Mouse (Mus musculus): ENCODE data around the gene Krt83. TPM values are rescaled to one million over a fixed set of nuclear protein-coding genes. Genes with fewer than 3 reads are reported as not detected.

Gene Krt83
- not detected for polyA plus RNA-seq (2014; fragmentation: Illumina TruSeq; extraction: RNeasy Lipid Tissue Mini Kit (QIAGEN cat#74804); ENCODE audit: low read depth, low replicate concordance)

GRCm38 (mm10) chr15:101491431-101491830 lies at the start of gene Krt83:
Krt83 (minus strand) TSS chr15:101491512.

GRCm38 (mm10) chr15:101532720-101533119 lies 41.4 kb upstream of the Krt83 start, which contains the start of gene Krt84:
Krt84 (minus strand) TSS chr15:101532820.

GRCm38 (mm10) chr15:101517161-101517560 lies 25.8 kb upstream of the Krt83 start, which contains the start of gene Gm49425:
Gm49425 (minus strand) TSS chr15:101517261.

GRCm38 (mm10) chr15:101472952-101473528 lies 18.3 kb downstream of the Krt83 start, which contains the start of gene Krt86:
Krt86 (plus strand) TSS chr15:101473478.

GRCm38 (mm10) chr15:101463651-101464050 lies 27.7 kb downstream of the Krt83 start, which contains the start of gene Krt81:
Krt81 (minus strand) TSS chr15:101463751.

GRCm38 (mm10) chr15:101447444-101447843 lies 43.9 kb downstream of the Krt83 start, which contains the start of gene Krt88:
Krt88 (plus strand) TSS chr15:101447744.

GRCm38 (mm10) chr15:101438555-101438954 lies 52.8 kb downstream of the Krt83 start, which contains the start of gene Krt87:
Krt87 (minus strand) TSS chr15:101438804.

Other genes with a start within 250 kb of the Krt83 start
- gene Nr4a1, start 237.2 kb downstream of the Krt83 start, polyA plus RNA-seq (2014; fragmentation: Illumina TruSeq; extraction: RNeasy Lipid Tissue Mini Kit (QIAGEN cat#74804); ENCODE audit: low read depth, low replicate concordance): 6.3 TPM
- 1.5 TPM for gene Atg101, start 207.2 kb downstream of the Krt83 start, polyA plus RNA-seq (2014; fragmentation: Illumina TruSeq; extraction: RNeasy Lipid Tissue Mini Kit (QIAGEN cat#74804); ENCODE audit: low read depth, low replicate concordance)
- gene 6030408B16Rik, start 198.3 kb downstream of the Krt83 start, polyA plus RNA-seq (2014; fragmentation: Illumina TruSeq; extraction: RNeasy Lipid Tissue Mini Kit (QIAGEN cat#74804); ENCODE audit: low read depth, low replicate concordance): not detected
- not detected for gene Krt80, start 121.3 kb downstream of the Krt83 start, polyA plus RNA-seq (2014; fragmentation: Illumina TruSeq; extraction: RNeasy Lipid Tissue Mini Kit (QIAGEN cat#74804); ENCODE audit: low read depth, low replicate concordance)
- not detected for gene Krt7, start 80.5 kb downstream of the Krt83 start, polyA plus RNA-seq (2014; fragmentation: Illumina TruSeq; extraction: RNeasy Lipid Tissue Mini Kit (QIAGEN cat#74804); ENCODE audit: low read depth, low replicate concordance)
- gene Krt87, start 52.7 kb downstream of the Krt83 start, polyA plus RNA-seq (2014; fragmentation: Illumina TruSeq; extraction: RNeasy Lipid Tissue Mini Kit (QIAGEN cat#74804); ENCODE audit: low read depth, low replicate concordance): not detected
- gene Krt88, start 43.8 kb downstream of the Krt83 start, polyA plus RNA-seq (2014; fragmentation: Illumina TruSeq; extraction: RNeasy Lipid Tissue Mini Kit (QIAGEN cat#74804); ENCODE audit: low read depth, low replicate concordance): not detected
- gene Krt81, start 27.8 kb downstream of the Krt83 start, polyA plus RNA-seq (2014; fragmentation: Illumina TruSeq; extraction: RNeasy Lipid Tissue Mini Kit (QIAGEN cat#74804); ENCODE audit: low read depth, low replicate concordance): not detected
- not detected for gene Krt86, start 18.0 kb downstream of the Krt83 start, polyA plus RNA-seq (2014; fragmentation: Illumina TruSeq; extraction: RNeasy Lipid Tissue Mini Kit (QIAGEN cat#74804); ENCODE audit: low read depth, low replicate concordance)
- gene Gm49425, start 25.7 kb upstream of the Krt83 start, polyA plus RNA-seq (2014; fragmentation: Illumina TruSeq; extraction: RNeasy Lipid Tissue Mini Kit (QIAGEN cat#74804); ENCODE audit: low read depth, low replicate concordance): not detected
- not detected for gene Krt84, start 41.3 kb upstream of the Krt83 start, polyA plus RNA-seq (2014; fragmentation: Illumina TruSeq; extraction: RNeasy Lipid Tissue Mini Kit (QIAGEN cat#74804); ENCODE audit: low read depth, low replicate concordance)
- gene Krt82, start 59.2 kb upstream of the Krt83 start, polyA plus RNA-seq (2014; fragmentation: Illumina TruSeq; extraction: RNeasy Lipid Tissue Mini Kit (QIAGEN cat#74804); ENCODE audit: low read depth, low replicate concordance): not detected
- not detected for gene Krt90, start 71.4 kb upstream of the Krt83 start, polyA plus RNA-seq (2014; fragmentation: Illumina TruSeq; extraction: RNeasy Lipid Tissue Mini Kit (QIAGEN cat#74804); ENCODE audit: low read depth, low replicate concordance)
- gene Krt75, start 82.4 kb upstream of the Krt83 start, polyA plus RNA-seq (2014; fragmentation: Illumina TruSeq; extraction: RNeasy Lipid Tissue Mini Kit (QIAGEN cat#74804); ENCODE audit: low read depth, low replicate concordance): not detected
- gene Gm5414, start 136.7 kb upstream of the Krt83 start, polyA plus RNA-seq (2014; fragmentation: Illumina TruSeq; extraction: RNeasy Lipid Tissue Mini Kit (QIAGEN cat#74804); ENCODE audit: low read depth, low replicate concordance): not detected
- gene Gm5478, start 155.9 kb upstream of the Krt83 start, polyA plus RNA-seq (2014; fragmentation: Illumina TruSeq; extraction: RNeasy Lipid Tissue Mini Kit (QIAGEN cat#74804); ENCODE audit: low read depth, low replicate concordance): not detected
- gene Krt6b, start 188.8 kb upstream of the Krt83 start, polyA plus RNA-seq (2014; fragmentation: Illumina TruSeq; extraction: RNeasy Lipid Tissue Mini Kit (QIAGEN cat#74804); ENCODE audit: low read depth, low replicate concordance): not detected
- gene Krt6a, start 202.8 kb upstream of the Krt83 start, polyA plus RNA-seq (2014; fragmentation: Illumina TruSeq; extraction: RNeasy Lipid Tissue Mini Kit (QIAGEN cat#74804); ENCODE audit: low read depth, low replicate concordance): not detected
- not detected for gene Krt5, start 221.4 kb upstream of the Krt83 start, polyA plus RNA-seq (2014; fragmentation: Illumina TruSeq; extraction: RNeasy Lipid Tissue Mini Kit (QIAGEN cat#74804); ENCODE audit: low read depth, low replicate concordance)